Mouse (Mus musculus) embryonic facial prominence, embryonic 14.5 days (tissue): ENCODE results near the gene Akap2. TPM values are rescaled to one million over a fixed set of nuclear protein-coding genes. Genes with fewer than 3 reads are reported as not detected.

ENCODE experiments used
- ATAC-seq: fragments of 200-750 bp; cut with Nextera tagmentation; 2 replicates; pipeline ENCODE4 v1.8.0; 2017; ENCODE audit warnings: low read depth, moderate number of reproducible peaks, moderate TSS enrichment
- DNase-seq: peaks from one replicate; pipeline ENCODE4 v3.0.0-alpha.2; 2015; ENCODE audit warnings: low spot score
- H3K27ac ChIP-seq: fragments of 300-500 bp; sonication (generic); replicated peaks from 2 replicates; pipeline ENCODE4 v1.5.1; 2014; ENCODE audit warnings: low read depth, mild to moderate bottlenecking, low read length, moderate library complexity
- H3K27me3 ChIP-seq: fragments of 300-500 bp; sonication (generic); replicated peaks from 2 replicates; pipeline ENCODE4 v1.6.1; 2014; ENCODE audit warnings: low read length; ENCODE audit not compliant: control insufficient read depth, insufficient read depth
- H3K36me3 ChIP-seq: fragments of 300-500 bp; sonication (generic); 2 replicates; pipeline ENCODE4 v1.6.1; 2014; ENCODE audit warnings: low read length, mixed read lengths; ENCODE audit not compliant: control insufficient read depth, insufficient read depth
- H3K4me1 ChIP-seq: fragments of 300-500 bp; sonication (generic); 2 replicates; pipeline ENCODE4 v1.6.1; 2014; ENCODE audit warnings: antibody characterized with exemption, low read length; ENCODE audit not compliant: control insufficient read depth, insufficient read depth
- H3K4me2 ChIP-seq: fragments of 300-500 bp; sonication (generic); 2 replicates; pipeline ENCODE4 v1.6.1; 2014; ENCODE audit warnings: low read depth, mild to moderate bottlenecking, low read length, moderate library complexity, mixed read lengths
- H3K4me3 ChIP-seq: fragments of 300-500 bp; sonication (generic); 2 replicates; pipeline ENCODE4 v1.5.1; 2014; ENCODE audit warnings: low read depth, mild to moderate bottlenecking, low read length
- H3K9ac ChIP-seq: fragments of 300-500 bp; sonication (generic); 2 replicates; pipeline ENCODE4 v1.6.1; 2014; ENCODE audit warnings: low read depth, mild to moderate bottlenecking, low read length, moderate library complexity, mixed read lengths
- H3K9me3 ChIP-seq: fragments of 300-500 bp; sonication (generic); 2 replicates; pipeline ENCODE4 v1.6.1; 2016; ENCODE audit warnings: low read length; ENCODE audit not compliant: control insufficient read depth
- WGBS: fragments of 180-500 bp; shearing (Covaris S2); extraction: QIAGEN DNeasy Blood & Tissue Kit; methylation state at CpG from one replicate; pipeline ENCODE4 v1.1.7; 2014; 5-methylcytosine and 5-hydroxymethylcytosine counted together
- polyA plus RNA-seq: library from polyadenylated mRNA; unstranded; fragments of >200 nt; fragmentation: Nextera tagmentation; extraction: Ambion mirVana; gene quantifications from 2 replicates; pipeline ENCODE4 v1.2.1, GENCODE M21; 2014

Akap2 gene
- polyA plus RNA-seq, 1 experiment from 2014 or later, result 24.9 TPM

DNA sequence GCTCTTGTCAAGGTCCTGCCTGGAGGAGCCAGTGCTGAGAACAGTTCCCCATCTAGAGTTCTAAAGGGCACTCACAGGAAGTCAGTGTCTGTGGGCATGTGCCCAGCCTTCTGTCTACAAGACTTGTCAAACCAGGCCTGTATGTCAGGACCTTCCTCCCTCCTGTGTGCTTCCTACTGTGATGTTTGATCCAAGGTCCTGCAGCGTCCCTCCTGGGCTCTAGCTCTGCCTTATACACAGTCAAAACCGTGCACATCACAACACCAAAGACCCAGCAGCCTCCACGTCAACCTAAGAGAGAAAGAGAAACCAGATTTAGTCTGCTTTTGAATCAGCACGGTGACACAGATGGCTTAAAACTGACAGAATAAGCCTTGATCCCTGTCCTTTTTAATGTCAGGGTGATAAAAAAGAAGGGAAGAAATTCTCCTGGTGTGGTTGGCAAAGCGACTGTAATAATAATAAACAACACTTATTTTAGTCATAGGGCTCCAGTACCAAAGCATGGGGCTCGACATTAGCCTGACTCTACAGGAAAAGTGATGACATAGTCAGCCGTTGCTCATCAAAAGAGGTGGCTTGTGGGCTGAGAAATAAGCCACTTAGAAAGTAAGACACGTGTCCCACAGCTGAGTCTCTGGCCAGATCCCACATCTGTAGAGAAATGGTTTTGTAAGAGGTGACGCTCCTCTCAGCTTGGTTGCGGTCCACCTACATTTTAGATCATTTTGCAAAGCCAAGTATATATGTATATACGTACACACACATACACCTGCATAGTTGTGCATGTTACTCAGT, 13.5 kb downstream of the Akap2 start:
- no peak for DNase-seq
- WGBS, result 78% methylated on average over 11 of the region's 11 CpGs

DNA sequence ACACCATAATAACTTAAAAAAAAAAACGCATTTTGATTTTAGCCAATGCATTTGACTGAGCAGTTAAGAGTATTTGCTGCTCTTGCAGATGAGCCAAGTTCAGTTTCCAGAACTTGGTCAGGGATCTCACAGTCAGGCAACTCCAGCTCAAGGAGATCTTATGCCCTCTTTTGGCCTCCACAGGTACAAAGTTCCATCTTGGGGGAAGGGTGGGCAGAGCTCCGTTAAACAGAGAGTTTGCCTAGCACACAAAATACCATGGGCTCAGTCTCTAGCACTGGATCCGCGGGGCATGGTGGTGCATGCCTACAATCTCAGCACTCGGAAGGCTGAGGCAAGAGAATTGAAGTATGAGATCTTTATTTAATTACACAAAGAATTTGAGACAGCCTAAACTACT, 14.9 kb downstream of the Akap2 start:
- H3K4me3 ChIP-seq, result no peak overlapping the region
- H3K4me2 ChIP-seq, result no peak overlapping the region
- DNase-seq (no peak), ATAC-seq (no peak)
- H3K9ac ChIP-seq, result no peak overlapping the region
- H3K4me1 ChIP-seq, result 0 out of 2 replicates have a peak, but pooled peaks cover 3% of the 10 kb centered on the region
- H3K36me3 ChIP-seq, result no peaks in the 10 kb centered on the region
- no peak overlapping the region for H3K27ac ChIP-seq
- H3K9me3 ChIP-seq, result no peaks in the 10 kb centered on the region
- H3K27me3 ChIP-seq, result no peaks in the 10 kb centered on the region
- WGBS, result 79% methylated on average over 5 of the region's 5 CpGs

More for the DNA sequence above, 13.5 kb downstream of the Akap2 start:
- no peaks in the 10 kb centered on the region for H3K27me3 ChIP-seq
- no peaks in the 10 kb centered on the region for H3K36me3 ChIP-seq
- H3K9me3 ChIP-seq, result no peaks in the 10 kb centered on the region
- H3K4me3 ChIP-seq, result no peak overlapping the region
- 0 out of 2 replicates have a peak, but pooled peaks cover 3% of the 10 kb centered on the region for H3K4me1 ChIP-seq
- no peak for ATAC-seq
- H3K27ac ChIP-seq, result no peak overlapping the region
- H3K9ac ChIP-seq, result no peak overlapping the region
- no peak overlapping the region for H3K4me2 ChIP-seq

DNA sequence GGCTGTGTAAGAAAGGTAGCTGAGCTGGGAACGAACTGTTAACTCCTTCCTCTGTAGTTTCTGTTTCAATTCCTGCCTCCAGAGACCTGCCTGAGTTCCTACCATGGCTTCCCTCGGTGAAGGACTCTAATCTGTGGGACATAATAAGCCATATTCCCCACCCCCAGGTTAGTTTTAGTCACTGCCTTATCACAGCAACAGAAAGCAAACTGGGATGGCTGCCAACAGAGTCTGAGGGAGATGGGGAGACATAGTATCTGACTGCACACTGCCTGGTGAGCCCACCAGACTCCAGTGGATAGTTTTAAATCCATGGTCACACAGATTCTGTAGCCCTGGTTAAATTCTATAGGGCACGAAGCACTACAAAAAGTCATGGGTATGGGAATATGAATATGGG, 16.0 kb downstream of the Akap2 start:
- Histone ChIP-seq H3K4me3 (no peak overlapping the region), H3K27ac (no peak overlapping the region), H3K27me3 (no peaks in the 10 kb centered on the region), H3K36me3 (no peaks in the 10 kb centered on the region), H3K9ac (no peak overlapping the region), H3K9me3 (no peaks in the 10 kb centered on the region), H3K4me1 (0 out of 2 replicates have a peak, but pooled peaks cover 3% of the 10 kb centered on the region), H3K4me2 (no peak overlapping the region)
- no peak for DNase-seq
- 73% methylated on average over 3 of the region's 3 CpGs for WGBS
- ATAC-seq, result no peak

DNA sequence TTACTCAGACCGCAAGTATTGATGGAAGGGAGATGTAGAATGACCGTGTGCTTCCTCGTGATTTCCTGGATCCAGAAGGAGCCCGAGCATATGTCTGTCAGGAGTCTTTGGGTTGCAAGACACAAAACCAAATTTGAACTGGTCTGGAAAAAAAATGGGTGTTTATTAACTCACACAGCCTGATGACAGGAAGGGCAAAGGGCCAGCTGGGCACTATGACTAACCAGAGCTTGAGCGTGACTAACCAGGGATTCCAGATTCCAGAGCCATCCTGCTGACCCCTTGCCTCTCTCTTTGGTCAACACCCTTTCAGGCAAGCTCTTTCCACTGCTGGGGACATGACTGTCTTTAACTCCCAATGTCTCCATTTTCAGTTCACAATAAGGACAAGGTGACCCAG, 18.0 kb downstream of the Akap2 start:
- no peak overlapping the region for H3K4me3 ChIP-seq
- ATAC-seq (no peak), DNase-seq (no peak)
- 75% methylated on average over 5 of the region's 5 CpGs for WGBS
- no peak overlapping the region for H3K27ac ChIP-seq
- 0 out of 2 replicates have a peak, but pooled peaks cover 3% of the 10 kb centered on the region for H3K4me1 ChIP-seq
- no peaks in the 10 kb centered on the region for H3K27me3 ChIP-seq
- no peaks in the 10 kb centered on the region for H3K36me3 ChIP-seq
- no peak overlapping the region for H3K4me2 ChIP-seq
- no peaks in the 10 kb centered on the region for H3K9me3 ChIP-seq
- H3K9ac ChIP-seq, result no peak overlapping the region

GRCm38 (mm10) chr4:57738856-57739552, 21.5 kb downstream of the Akap2 start:
- Histone ChIP-seq H3K36me3 (no peaks in the 10 kb centered on the region), H3K4me2 (no peak overlapping the region), H3K4me3 (no peak overlapping the region), H3K27me3 (no peaks in the 10 kb centered on the region), H3K4me1 (no peaks in the 10 kb centered on the region; the same call in 1 of the 2 replicates), H3K9me3 (no peaks in the 10 kb centered on the region), H3K27ac (no peak overlapping the region), H3K9ac (no peak overlapping the region)
- peak; percentile 14 for DNase-seq
- 28% methylated on average over 8 of the region's 8 CpGs for WGBS
- ATAC-seq, result no peak

DNA sequence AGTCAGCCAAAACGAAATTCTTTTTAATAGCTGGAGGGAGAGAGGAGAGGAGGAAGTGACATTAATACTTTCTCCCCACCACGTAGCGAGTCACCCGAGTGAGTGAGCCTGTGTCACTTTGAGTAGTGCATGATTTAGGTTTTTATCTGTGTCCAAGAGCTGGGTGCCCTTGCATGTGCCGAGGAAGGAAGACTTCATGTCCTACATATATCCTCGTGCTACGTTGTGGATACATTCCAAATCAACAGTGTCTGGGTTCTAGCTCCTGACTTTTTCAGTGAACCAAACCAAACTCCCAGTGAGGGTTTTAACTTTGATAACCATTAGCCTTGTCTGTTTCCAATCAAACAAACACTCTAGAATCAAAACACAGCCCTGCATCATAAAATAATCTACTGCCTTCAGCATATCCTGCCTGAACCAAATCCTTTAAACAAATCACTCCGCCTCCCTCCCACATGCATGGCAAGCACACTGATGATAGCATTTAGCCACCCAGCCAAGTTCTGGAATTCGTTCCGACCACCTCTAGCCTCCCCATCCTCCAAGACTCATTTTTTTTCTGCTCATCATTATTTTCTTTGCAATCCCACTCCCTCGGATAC, 26.0 kb downstream of the Akap2 start:
- Histone ChIP-seq H3K4me3 (no peak overlapping the region), H3K4me2 (no peak overlapping the region), H3K27me3 (no peaks in the 10 kb centered on the region), H3K36me3 (no peaks in the 10 kb centered on the region), H3K9me3 (no peaks in the 10 kb centered on the region), H3K27ac (no peak overlapping the region), H3K4me1 (no peaks in the 10 kb centered on the region; the same call in 1 of the 2 replicates), H3K9ac (no peak overlapping the region)
- WGBS, result 55% methylated on average over 11 of the region's 11 CpGs
- ATAC-seq, result no peak
- DNase-seq, result peak; percentile 53

DNA sequence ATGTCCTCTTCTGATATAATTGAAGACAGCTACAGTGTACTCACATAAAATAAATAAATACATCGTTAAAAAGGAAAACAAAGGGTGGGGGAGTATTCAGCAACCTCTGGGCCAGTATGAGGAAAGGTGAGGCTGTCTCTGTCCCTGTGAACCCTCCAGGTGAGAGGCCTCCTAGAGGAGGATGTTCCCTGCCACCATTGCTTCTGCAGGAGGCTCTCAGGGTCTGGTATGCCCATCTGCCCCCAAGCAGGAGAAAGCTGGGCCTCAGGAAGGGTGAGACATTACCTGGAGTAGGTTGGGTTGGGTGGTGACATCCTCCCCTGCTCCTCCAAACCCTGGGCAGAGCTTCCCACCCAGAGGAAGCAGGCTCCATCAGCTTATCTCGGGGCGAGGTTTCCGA, 33.2 kb downstream of the Akap2 start:
- Histone ChIP-seq H3K9ac (no peak overlapping the region), H3K9me3 (no peaks in the 10 kb centered on the region), H3K4me1 (no peaks in the 10 kb centered on the region), H3K4me2 (no peak overlapping the region), H3K36me3 (no peaks in the 10 kb centered on the region), H3K4me3 (no peak overlapping the region), H3K27ac (no peak overlapping the region), H3K27me3 (no peaks in the 10 kb centered on the region)
- WGBS, result 75% methylated on average over 4 of the region's 4 CpGs
- ATAC-seq, result no peak
- DNase-seq, result no peak

DNA sequence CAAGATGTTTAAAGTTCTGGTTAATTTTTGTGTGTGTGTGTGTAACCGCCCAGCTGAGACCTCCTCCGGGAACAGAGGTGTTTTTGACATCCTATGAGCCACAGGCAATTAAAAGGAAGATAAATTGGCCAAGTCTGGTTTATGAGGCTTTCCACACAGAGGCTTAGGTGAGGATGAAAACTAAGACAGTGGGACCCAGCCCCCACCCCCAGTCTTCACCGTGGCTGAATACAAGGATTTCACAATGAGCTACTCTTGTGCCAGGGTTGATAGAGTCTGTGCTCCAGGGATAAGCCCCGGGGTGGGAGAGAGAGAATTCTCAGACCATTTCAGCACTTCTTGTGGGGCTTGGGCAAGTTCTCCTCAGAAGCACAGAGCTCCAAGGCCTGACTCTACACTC, 33.6 kb downstream of the Akap2 start:
- Histone ChIP-seq H3K4me1 (no peaks in the 10 kb centered on the region), H3K4me3 (no peak overlapping the region), H3K9ac (no peak overlapping the region), H3K36me3 (no peaks in the 10 kb centered on the region), H3K27ac (no peak overlapping the region), H3K27me3 (no peaks in the 10 kb centered on the region), H3K9me3 (no peaks in the 10 kb centered on the region), H3K4me2 (no peak overlapping the region)
- ATAC-seq (peak; percentile 44; the same call in 1 of the 2 replicates), DNase-seq (no peak)
- 66% methylated on average over 4 of the region's 4 CpGs for WGBS
